Mouse (Mus musculus) central nervous system, embryonic 11.5 days (tissue): ENCODE measurements around the gene Gm3005. TPM values are rescaled to one million over a fixed set of nuclear protein-coding genes. Genes with fewer than 3 reads are reported as not detected.

Experiments
- polyA plus RNA-seq: library from polyadenylated mRNA; depleted of rRNA; stranded (reverse); fragments of >200 nt; gene quantifications from 2 replicates; pipeline ENCODE4 v1.2.3, GENCODE M21; 2012; rRNA removed

Gm3005 gene
- polyA plus RNA-seq, result 2.0 and 3.7 TPM in 2 replicates

GRCm38 (mm10) chr14:3427803-3428202, at the start of gene Gm3005:
Gene Gm3005 (plus strand): TSS chr14:3428103.

GRCm38 (mm10) chr14:3394793-3395192, 33.1 kb upstream of the Gm3005 start, which contains the start of gene Gm10413:
Gene Gm10413 (plus strand): TSS chr14:3395093.

GRCm38 (mm10) chr14:3412314-3412713, 15.6 kb upstream of the Gm3005 start, which contains the start of gene Gm10409:
Gene Gm10409 (plus strand): TSS chr14:3412614.

GRCm38 (mm10) chr14:3449079-3449478, 21.2 kb downstream of the Gm3005 start, which contains the start of gene Gm10408:
Gene Gm10408 (plus strand): TSS chr14:3449379.

GRCm38 (mm10) chr14:3634212-3634611, 206.3 kb downstream of the Gm3005 start, which contains the start of gene Gm3012:
Gene Gm3012 (plus strand): TSS chr14:3634512.

Other genes with a start within 250 kb of the Gm3005 start
- not detected in 2 replicates for gene Gm5795, start 239.8 kb upstream of the Gm3005 start, polyA plus RNA-seq
- 3.3 and 5.2 TPM in 2 replicates for gene D830030K20Rik, start 219.6 kb upstream of the Gm3005 start, polyA plus RNA-seq
- not detected in 2 replicates for gene Gm2956, start 95.5 kb upstream of the Gm3005 start, polyA plus RNA-seq
- gene Gm10413, start 33.0 kb upstream of the Gm3005 start, polyA plus RNA-seq, result not detected in 2 replicates
- gene Gm10409, start 15.5 kb upstream of the Gm3005 start, polyA plus RNA-seq, result 1.1 and 2.1 TPM in 2 replicates
- not detected in 2 replicates for gene Gm10408, start 21.3 kb downstream of the Gm3005 start, polyA plus RNA-seq
- gene Gm3012, start 206.4 kb downstream of the Gm3005 start, polyA plus RNA-seq, result not detected in 2 replicates
- 1.1 and 2.1 TPM in 2 replicates for gene Gm3020, start 223.9 kb downstream of the Gm3005 start, polyA plus RNA-seq